ENCODE assay signal across 15 mouse cellular contexts in genomic region chr2:34718196-34718595, GRCm38 (mm10). TPM values are rescaled to one million over a fixed set of nuclear protein-coding genes. Genes with fewer than 3 reads are reported as not detected.
DNase-seq lines count a peak whose midpoint lies in the region; ATAC-seq and TF ChIP-seq lines count a peak whose summit lies in the region.
"Had no signal": no experiment of that assay in that cellular context is flagged by ENCODE, and none has a peak within 500 bp of the region (broad histone marks: within the 10 kb centered on the region; RNA-seq: fewer than 3 reads in every experiment).

No protein-coding gene starts in this region.

- H3K36me3 ChIP-seq in liver, embryonic 14.5 days (replicated peaks; ENCODE audit: control insufficient read depth, insufficient read depth, low read depth): peaks cover 72% of the 10 kb centered on the region

- H3K4me2 ChIP-seq in liver, embryonic 14.5 days (ENCODE audit: low read depth): no peak overlapping the region
- H3K4me2 ChIP-seq: limb, embryonic 12.5 days had no signal

- DNase-seq in liver, embryonic 14.5 days (ENCODE audit: low read depth in 3 of 3, low spot score in 3 of 3): no peak
- DNase-seq in liver (no peak), ES-CJ7 (ENCODE audit: low read depth, low spot score) (peak; percentile 19)
- DNase-seq in thymus, postnatal 25 days: peak; percentile 8
- no peak for DNase-seq in natural killer cell, adult 2 months (ENCODE audit: low spot score in 2 of 2)
- DNase-seq in cerebellum, postnatal 10 days: no peak
- DNase-seq: adrenal gland, adult 2 months; cerebellum, adult 9-11 months; kidney, postnatal 25 days; lung, postnatal 36 days; retina, postnatal 1 day had no signal

- H3K4me3 ChIP-seq in liver, embryonic 14.5 days (ENCODE audit: insufficient read depth in 1 of 2, low read depth in 2 of 2, low read length in 2 of 2): no peak overlapping the region
- H3K4me3 ChIP-seq: limb, embryonic 12.5 days had no signal

- no peaks in the 10 kb centered on the region for H3K27me3 ChIP-seq in liver, embryonic 14.5 days (ENCODE audit: control insufficient read depth, insufficient read depth, low read length)
- H3K27me3 ChIP-seq: limb, embryonic 12.5 days had no signal

- peak; percentile 43; the same call in 1 of the 2 replicates for TF ChIP-seq CTCF in liver, embryonic 14.5 days (IDR thresholded peaks at IDR 0.05; ENCODE audit: low read depth)

- WGBS in liver, embryonic 14.5 days (ENCODE audit: insufficient replicate concordance): 80% methylated on average over 2 of the region's 2 CpGs

- H3K9ac ChIP-seq in liver, embryonic 14.5 days (replicated peaks): no peak overlapping the region
- H3K9ac ChIP-seq: limb, embryonic 12.5 days had no signal

- H3K9me3 ChIP-seq in liver, embryonic 14.5 days (ENCODE audit: control insufficient read depth, low read length): no peaks in the 10 kb centered on the region
- H3K9me3 ChIP-seq: limb, embryonic 12.5 days had no signal

- H3K27ac ChIP-seq in liver, embryonic 14.5 days: no peak overlapping the region
- H3K27ac ChIP-seq: limb, embryonic 12.5 days had no signal

- H3K4me1 ChIP-seq in liver, embryonic 14.5 days (replicated peaks; ENCODE audit: control insufficient read depth in 2 of 2, insufficient read depth in 2 of 2, low read length in 1 of 2): no peaks in the 10 kb centered on the region; a peak in 1 of 4 replicates
- H3K4me1 ChIP-seq: limb, embryonic 12.5 days had no signal

- no peak for ATAC-seq in liver, embryonic 14.5 days (ENCODE audit: insufficient read depth)
- ATAC-seq in erythroblast, adult 5-6 weeks (replicated peaks; ENCODE audit: low FRiP score, poor library complexity, severe bottlenecking): 0 out of 2 replicates have a peak, but pooled peaks have one; percentile 55
- ATAC-seq: hindbrain, embryonic 16.5 days; midbrain, embryonic 16.5 days had no signal

- TF ChIP-seq EP300 in liver, embryonic 14.5 days (IDR thresholded peaks at IDR 0.05; ENCODE audit: low read depth): no peak

RNA-seq across cellular contexts. Expression of gene Gapvd1, which starts 36.8 kb away (rescaled TPM):
- 20.1 and 22.9 TPM in 2 replicates for polyA plus RNA-seq in liver, embryonic 14.5 days (2012; rRNA removed)
- 71.8 and 76.6 TPM in 2 replicates for polyA plus RNA-seq in liver, embryonic 14.5 days (2014; fragmentation: Nextera tagmentation; extraction: Ambion mirVana)
- total RNA-seq in erythroblast, adult 5-6 weeks (2015; ENCODE audit: low replicate concordance): 308 and 329 TPM in 2 replicates
- 761 and 1,292 TPM in 2 replicates for total RNA-seq in erythroblast, adult 5-6 weeks (2017; ENCODE audit: low replicate concordance)

RNA-seq across cellular contexts. Expression of gene Hspa5, which starts 53.6 kb away (rescaled TPM):
- 74.0 and 253 TPM in 2 replicates for polyA plus RNA-seq in liver, embryonic 14.5 days (2012; rRNA removed)
- polyA plus RNA-seq in liver, embryonic 14.5 days (2014; fragmentation: Nextera tagmentation; extraction: Ambion mirVana): 461 and 479 TPM in 2 replicates
- total RNA-seq in erythroblast, adult 5-6 weeks (2015; ENCODE audit: low replicate concordance): 229 and 240 TPM in 2 replicates
- total RNA-seq in erythroblast, adult 5-6 weeks (2017; ENCODE audit: low replicate concordance): 904 and 907 TPM in 2 replicates

Comparison
In these comparisons a context has a peak if more than half of its experiments do, and no peak if none do; other contexts are left out.
1. DNase-seq: peak in ES-CJ7 (single experiment) and thymus, postnatal 25 days (single experiment); none in liver, embryonic 14.5 days (0 of 3), liver (single experiment), natural killer cell, adult 2 months (0 of 2) and cerebellum, postnatal 10 days (0 of 2).